Mouse (Mus musculus) skeletal muscle tissue, postnatal 0 days (tissue): ENCODE data around the gene Olfr569. TPM values are rescaled to one million over a fixed set of nuclear protein-coding genes. Genes with fewer than 3 reads are reported as not detected.

Source experiments
- polyA plus RNA-seq: library from polyadenylated mRNA; unstranded; fragments of >200 nt; fragmentation: Nextera tagmentation; extraction: Ambion mirVana; gene quantifications from 2 replicates; pipeline ENCODE4 v1.2.1, GENCODE M21; 2015

Olfr569 gene
- not detected in 2 replicates for polyA plus RNA-seq

GRCm38 (mm10) chr7:102890782-102891181 is at the start of gene Olfr569:
TSS of gene Olfr569 (minus strand) at chr7:102890882.

GRCm38 (mm10) chr7:102924109-102924508 is 33.4 kb upstream of the Olfr569 start, which contains the start of gene Olfr572:
TSS of gene Olfr572 (plus strand) at chr7:102924409.

GRCm38 (mm10) chr7:102917032-102917875 is 26.6 kb upstream of the Olfr569 start, which contains the start of gene Olfr571:
TSS of gene Olfr571 (minus strand) at chr7:102917536.

GRCm38 (mm10) chr7:102876822-102877221 is 13.9 kb downstream of the Olfr569 start, which contains the start of gene Olfr568:
TSS of gene Olfr568 (plus strand) at chr7:102877122.

DNA sequence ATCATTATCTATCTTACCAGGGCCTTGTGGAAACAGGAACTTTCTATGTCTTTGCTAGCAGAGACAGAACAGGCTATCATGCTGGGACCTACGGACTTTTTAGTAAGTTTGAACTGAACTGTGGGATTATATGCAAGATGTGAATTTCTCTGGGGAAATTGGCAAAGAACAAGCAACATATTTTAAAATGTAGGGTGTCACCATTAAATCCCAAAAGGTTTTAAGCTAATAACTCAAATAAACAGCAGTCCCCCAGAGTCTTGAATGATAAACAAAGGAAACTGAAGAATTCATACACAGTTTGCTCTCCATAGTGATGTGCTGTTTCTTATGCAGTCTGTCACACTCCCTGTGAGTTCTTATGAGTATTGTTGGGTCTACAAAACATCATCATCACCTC is 32.0 kb downstream of the Olfr569 start, which contains the start of gene Olfr566:
Gene Olfr566 (minus strand): TSS at position 101 of the 400 bp plus-strand sequence.

Other genes starting within 250 kb of the Olfr569 start
- not detected in 2 replicates for gene Olfr555, start 232.1 kb downstream of the Olfr569 start, polyA plus RNA-seq
- not detected in 2 replicates for gene Olfr556, start 226.0 kb downstream of the Olfr569 start, polyA plus RNA-seq
- gene Trim68, start 203.6 kb downstream of the Olfr569 start, polyA plus RNA-seq: 5.8 and 6.5 TPM in 2 replicates
- not detected in 2 replicates for gene Olfr557, start 195.0 kb downstream of the Olfr569 start, polyA plus RNA-seq
- 3.7 and 3.8 TPM in 2 replicates for gene Olfr558, start 188.7 kb downstream of the Olfr569 start, polyA plus RNA-seq
- gene Olfr33, start 171.8 kb downstream of the Olfr569 start, polyA plus RNA-seq: not detected in 2 replicates
- gene Olfr559, start 163.4 kb downstream of the Olfr569 start, polyA plus RNA-seq: not detected in 2 replicates
- not detected in 2 replicates for gene Olfr560, start 131.5 kb downstream of the Olfr569 start, polyA plus RNA-seq
- 0.90 and 0.95 TPM in 2 replicates for gene Olfr78, start 131.4 kb downstream of the Olfr569 start, polyA plus RNA-seq
- gene Olfr561, start 119.7 kb downstream of the Olfr569 start, polyA plus RNA-seq: 0.09 and 0.23 TPM in 2 replicates
- not detected in 2 replicates for gene Olfr564, start 87.4 kb downstream of the Olfr569 start, polyA plus RNA-seq
- gene Olfr566, start 32.1 kb downstream of the Olfr569 start, polyA plus RNA-seq: 0.15 TPM in 1 of 2 replicates, not detected in the other
- not detected in 2 replicates for gene Olfr568, start 13.8 kb downstream of the Olfr569 start, polyA plus RNA-seq
- gene Olfr570, start 3.7 kb upstream of the Olfr569 start, polyA plus RNA-seq: not detected in 2 replicates
- gene Olfr571, start 26.7 kb upstream of the Olfr569 start, polyA plus RNA-seq: not detected in 2 replicates
- not detected in 2 replicates for gene Olfr572, start 33.5 kb upstream of the Olfr569 start, polyA plus RNA-seq
- not detected in 2 replicates for gene Olfr573-ps1, start 51.7 kb upstream of the Olfr569 start, polyA plus RNA-seq
- not detected in 2 replicates for gene Olfr574, start 57.6 kb upstream of the Olfr569 start, polyA plus RNA-seq
- not detected in 2 replicates for gene Olfr575, start 67.9 kb upstream of the Olfr569 start, polyA plus RNA-seq
- gene Olfr576, start 71.8 kb upstream of the Olfr569 start, polyA plus RNA-seq: not detected in 2 replicates
- gene Olfr577, start 85.1 kb upstream of the Olfr569 start, polyA plus RNA-seq: not detected in 2 replicates
- gene Olfr578, start 98.4 kb upstream of the Olfr569 start, polyA plus RNA-seq: not detected in 2 replicates
- gene Olfr582, start 147.1 kb upstream of the Olfr569 start, polyA plus RNA-seq: not detected in 2 replicates
- gene Olfr583, start 160.4 kb upstream of the Olfr569 start, polyA plus RNA-seq: not detected in 2 replicates
- not detected in 2 replicates for gene Olfr584, start 191.0 kb upstream of the Olfr569 start, polyA plus RNA-seq
- not detected in 2 replicates for gene Olfr585, start 206.8 kb upstream of the Olfr569 start, polyA plus RNA-seq
- not detected in 2 replicates for gene Olfr586, start 234.8 kb upstream of the Olfr569 start, polyA plus RNA-seq
- not detected in 2 replicates for gene Olfr588-ps1, start 250.0 kb upstream of the Olfr569 start, polyA plus RNA-seq